Mouse (Mus musculus): Measurements from ENCODE around the gene Ap1b1. TPM values are rescaled to one million over a fixed set of nuclear protein-coding genes. Genes with fewer than 3 reads are reported as not detected.

Ap1b1 gene
- polyA plus RNA-seq, 1 experiment from 2014 or later: 40.7 TPM

DNA sequence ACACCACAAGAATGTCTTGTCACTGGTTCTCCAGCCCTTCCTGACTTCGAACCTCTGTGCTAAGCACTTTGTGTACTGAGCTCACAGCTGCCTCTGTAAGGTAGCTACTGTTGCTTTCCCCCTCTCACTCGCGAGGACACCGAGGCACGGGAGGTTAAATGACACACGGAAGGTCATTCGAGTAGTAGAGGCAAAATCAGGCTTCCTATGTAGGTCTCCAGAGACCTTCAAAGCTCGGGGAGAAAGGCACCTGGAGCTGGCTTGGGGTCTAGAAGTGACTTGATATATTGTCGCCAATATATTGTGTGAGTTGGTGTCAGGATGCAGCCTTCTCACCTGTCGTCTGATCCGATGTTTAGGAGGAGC lies 846 bp downstream of the Ap1b1 start:
- no peaks in the 10 kb centered on the region for H3K9me3 ChIP-seq (ENCODE audit: control insufficient read depth, low read length)
- H3K27me3 ChIP-seq (ENCODE audit: control insufficient read depth, insufficient read depth, low read length): no peaks in the 10 kb centered on the region
- peaks cover 9% of the 10 kb centered on the region; the same call in 1 of the 2 replicates for H3K36me3 ChIP-seq (ENCODE audit: control insufficient read depth, insufficient read depth, low read length)
- ATAC-seq (ENCODE audit: insufficient number of reproducible peaks, insufficient read depth, low FRiP score, low read depth): no peak
- H3K4me3 ChIP-seq (ENCODE audit: control insufficient read depth in 1 of 2, insufficient read depth in 1 of 2, low read depth in 1 of 2, low read length in 2 of 2): peak overlapping the region; percentile 56 to 82
- H3K27ac ChIP-seq (replicated peaks in 1 of 2; ENCODE audit: control insufficient read depth in 1 of 2, insufficient read depth in 1 of 2, low read depth in 2 of 2, low read length in 2 of 2): peak overlapping the region in 1 of 2 experiments; percentile 25; a peak in 1 of 4 replicates
- H3K9ac ChIP-seq (ENCODE audit: low read length): peak overlapping the region; percentile 84
- 51% methylated on average over 11 of the region's 11 CpGs for WGBS
- peaks cover 14 to 22% of the 10 kb centered on the region in 2 experiments for H3K4me1 ChIP-seq (ENCODE audit: control insufficient read depth in 2 of 2, insufficient read depth in 2 of 2, low read length in 2 of 2)
- H3K4me2 ChIP-seq (ENCODE audit: low read length): peak overlapping the region; percentile 95

DNA sequence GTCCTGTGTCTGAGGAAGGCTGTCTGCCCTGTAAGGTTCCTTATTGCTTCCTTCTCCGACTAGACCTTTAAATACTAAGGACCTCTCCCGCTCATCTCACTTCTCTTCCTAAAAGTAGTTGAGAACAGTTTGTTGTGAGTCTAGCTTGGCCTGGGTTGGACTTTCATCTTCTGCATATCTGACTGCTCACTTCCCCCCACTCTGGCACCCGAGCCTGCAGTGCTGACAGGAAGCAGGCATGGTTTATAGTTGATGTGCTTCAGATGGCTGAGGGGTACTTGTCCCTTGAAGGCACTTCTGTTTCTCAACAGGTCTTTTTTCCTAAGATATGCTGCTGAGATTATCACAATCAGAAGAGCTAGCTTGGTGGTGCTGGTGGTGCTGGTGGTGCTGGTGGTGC lies 2.6 kb downstream of the Ap1b1 start:
- H3K27ac ChIP-seq (replicated peaks in 1 of 2; ENCODE audit: control insufficient read depth in 1 of 2, insufficient read depth in 1 of 2, low read depth in 2 of 2, low read length in 2 of 2): 0 out of 4 replicates have a peak overlapping the region, but pooled peaks of 1 of the 2 experiments have one; percentile 0
- H3K4me3 ChIP-seq (ENCODE audit: control insufficient read depth in 1 of 2, insufficient read depth in 1 of 2, low read depth in 1 of 2, low read length in 2 of 2): no peak overlapping the region
- H3K36me3 ChIP-seq (ENCODE audit: control insufficient read depth, insufficient read depth, low read length): peaks cover 9% of the 10 kb centered on the region; the same call in 1 of the 2 replicates
- no peaks in the 10 kb centered on the region for H3K9me3 ChIP-seq (ENCODE audit: control insufficient read depth, low read length)
- no peak overlapping the region for H3K4me2 ChIP-seq (ENCODE audit: low read length)
- ATAC-seq (ENCODE audit: insufficient number of reproducible peaks, insufficient read depth, low FRiP score, low read depth): no peak
- no peaks in the 10 kb centered on the region for H3K27me3 ChIP-seq (ENCODE audit: control insufficient read depth, insufficient read depth, low read length)
- WGBS: 44% methylated on average over 3 of the region's 3 CpGs
- H3K4me1 ChIP-seq (ENCODE audit: control insufficient read depth in 2 of 2, insufficient read depth in 2 of 2, low read length in 2 of 2): peaks cover 13 to 18% of the 10 kb centered on the region in 2 experiments
- no peak overlapping the region for H3K9ac ChIP-seq (ENCODE audit: low read length)

DNA sequence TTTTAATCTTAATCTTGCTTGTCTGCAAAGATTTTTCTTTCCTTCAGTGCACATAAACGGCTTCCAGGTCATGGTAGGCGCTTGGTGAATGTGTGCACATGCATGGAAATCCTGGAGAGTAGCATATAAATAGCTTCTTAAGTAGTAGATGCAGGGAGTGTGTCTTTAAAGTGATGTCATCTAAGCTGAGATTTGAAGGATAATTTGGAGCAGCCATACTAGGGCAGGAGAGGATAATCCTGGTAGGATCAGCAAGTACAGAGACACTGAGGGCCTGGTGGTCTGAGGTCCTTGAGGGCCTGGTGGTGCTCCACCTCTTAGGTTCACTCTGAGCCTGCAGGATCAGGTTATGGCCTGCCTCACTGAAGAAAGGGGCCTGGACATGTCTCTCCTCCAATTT lies 5.8 kb downstream of the Ap1b1 start:
- H3K27me3 ChIP-seq (ENCODE audit: control insufficient read depth, insufficient read depth, low read length): no peaks in the 10 kb centered on the region
- no peak for ATAC-seq (ENCODE audit: insufficient number of reproducible peaks, insufficient read depth, low FRiP score, low read depth)
- no peak overlapping the region for H3K27ac ChIP-seq (replicated peaks in 1 of 2; ENCODE audit: control insufficient read depth in 1 of 2, insufficient read depth in 1 of 2, low read depth in 2 of 2, low read length in 2 of 2)
- no peaks in the 10 kb centered on the region for H3K9me3 ChIP-seq (ENCODE audit: control insufficient read depth, low read length)
- H3K4me1 ChIP-seq (ENCODE audit: control insufficient read depth in 2 of 2, insufficient read depth in 2 of 2, low read length in 2 of 2): peaks cover 11 to 18% of the 10 kb centered on the region in 2 experiments
- H3K9ac ChIP-seq (ENCODE audit: low read length): no peak overlapping the region
- H3K4me3 ChIP-seq (ENCODE audit: control insufficient read depth in 1 of 2, insufficient read depth in 1 of 2, low read depth in 1 of 2, low read length in 2 of 2): no peak overlapping the region
- peaks cover 13% of the 10 kb centered on the region; the same call in 1 of the 2 replicates for H3K36me3 ChIP-seq (ENCODE audit: control insufficient read depth, insufficient read depth, low read length)
- 71% methylated on average over 2 of the region's 2 CpGs for WGBS
- no peak overlapping the region for H3K4me2 ChIP-seq (ENCODE audit: low read length)

DNA sequence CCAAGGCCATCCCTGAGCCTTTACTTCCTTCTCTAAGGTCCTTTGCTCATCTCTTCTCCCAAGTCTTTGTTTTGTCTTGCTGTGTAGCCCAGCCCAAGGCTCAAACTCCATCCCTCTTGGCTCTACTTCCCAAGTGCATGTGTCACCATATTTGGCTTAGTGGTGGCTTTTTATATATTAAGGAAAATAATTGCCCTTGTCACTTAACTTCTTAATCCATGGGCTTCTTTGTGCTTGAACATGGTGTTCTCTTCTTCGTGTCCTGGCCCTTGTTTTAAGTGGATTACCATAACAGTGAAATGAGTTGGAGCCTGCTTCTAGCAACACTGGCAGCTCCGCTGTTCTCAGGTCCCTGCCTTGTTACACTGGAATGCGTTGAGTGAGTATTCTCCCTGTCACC lies 9.1 kb downstream of the Ap1b1 start:
- no peaks in the 10 kb centered on the region for H3K9me3 ChIP-seq (ENCODE audit: control insufficient read depth, low read length)
- no peak overlapping the region for H3K4me3 ChIP-seq (ENCODE audit: control insufficient read depth in 1 of 2, insufficient read depth in 1 of 2, low read depth in 1 of 2, low read length in 2 of 2)
- ATAC-seq (ENCODE audit: insufficient number of reproducible peaks, insufficient read depth, low FRiP score, low read depth): no peak
- no peak overlapping the region for H3K9ac ChIP-seq (ENCODE audit: low read length)
- no peak overlapping the region for H3K4me2 ChIP-seq (ENCODE audit: low read length)
- WGBS: 74% methylated on average over 3 of the region's 3 CpGs
- H3K27me3 ChIP-seq (ENCODE audit: control insufficient read depth, insufficient read depth, low read length): no peaks in the 10 kb centered on the region
- H3K36me3 ChIP-seq (ENCODE audit: control insufficient read depth, insufficient read depth, low read length): peaks cover 14% of the 10 kb centered on the region
- peaks cover 2 to 3% of the 10 kb centered on the region in 2 experiments; a peak in 1 of 4 replicates for H3K4me1 ChIP-seq (ENCODE audit: control insufficient read depth in 2 of 2, insufficient read depth in 2 of 2, low read length in 2 of 2)
- no peak overlapping the region for H3K27ac ChIP-seq (replicated peaks in 1 of 2; ENCODE audit: control insufficient read depth in 1 of 2, insufficient read depth in 1 of 2, low read depth in 2 of 2, low read length in 2 of 2)

DNA sequence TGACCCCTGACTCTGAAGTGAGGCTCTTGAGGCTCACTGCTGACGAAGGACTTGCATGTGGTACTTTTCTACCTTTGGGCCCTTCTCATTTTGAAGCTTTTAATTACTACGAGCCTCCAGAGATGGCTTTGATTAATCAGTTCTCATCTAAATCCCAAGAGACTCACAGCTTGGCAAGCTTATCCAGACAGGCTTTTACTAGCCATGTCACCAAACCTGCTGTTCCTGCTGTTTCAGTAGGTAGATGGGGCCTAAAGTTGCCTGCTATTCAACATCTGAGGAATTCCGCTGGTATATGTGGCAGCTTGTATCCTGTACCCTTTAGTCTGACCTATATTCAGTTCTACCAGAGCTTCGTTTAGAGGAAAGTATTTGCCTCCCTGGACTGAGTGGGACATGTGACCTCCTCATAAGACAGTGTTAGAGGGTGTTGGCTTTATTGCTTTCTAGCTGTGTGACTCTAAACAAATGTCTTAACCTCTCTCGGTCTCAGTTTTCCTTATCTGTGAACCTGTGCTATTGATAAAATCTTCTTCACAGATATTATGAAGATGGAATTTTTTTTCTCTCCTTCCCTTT lies 10.1 kb downstream of the Ap1b1 start:
- Histone ChIP-seq H3K9me3 (ENCODE audit: control insufficient read depth, low read length) (no peaks in the 10 kb centered on the region), H3K4me2 (ENCODE audit: low read length) (no peak overlapping the region), H3K9ac (ENCODE audit: low read length) (no peak overlapping the region), H3K27ac (replicated peaks in 1 of 2; ENCODE audit: control insufficient read depth in 1 of 2, insufficient read depth in 1 of 2, low read depth in 2 of 2, low read length in 2 of 2) (no peak overlapping the region), H3K27me3 (ENCODE audit: control insufficient read depth, insufficient read depth, low read length) (no peaks in the 10 kb centered on the region), H3K4me3 (ENCODE audit: control insufficient read depth in 1 of 2, insufficient read depth in 1 of 2, low read depth in 1 of 2, low read length in 2 of 2) (no peak overlapping the region), H3K4me1 (ENCODE audit: control insufficient read depth in 2 of 2, insufficient read depth in 2 of 2, low read length in 2 of 2) (peaks cover 2 to 3% of the 10 kb centered on the region in 2 experiments; a peak in 1 of 4 replicates), H3K36me3 (ENCODE audit: control insufficient read depth, insufficient read depth, low read length) (peaks cover 19% of the 10 kb centered on the region)
- ATAC-seq (ENCODE audit: insufficient number of reproducible peaks, insufficient read depth, low FRiP score, low read depth): no peak
- WGBS: 80% methylated on average over 5 of the region's 5 CpGs

DNA sequence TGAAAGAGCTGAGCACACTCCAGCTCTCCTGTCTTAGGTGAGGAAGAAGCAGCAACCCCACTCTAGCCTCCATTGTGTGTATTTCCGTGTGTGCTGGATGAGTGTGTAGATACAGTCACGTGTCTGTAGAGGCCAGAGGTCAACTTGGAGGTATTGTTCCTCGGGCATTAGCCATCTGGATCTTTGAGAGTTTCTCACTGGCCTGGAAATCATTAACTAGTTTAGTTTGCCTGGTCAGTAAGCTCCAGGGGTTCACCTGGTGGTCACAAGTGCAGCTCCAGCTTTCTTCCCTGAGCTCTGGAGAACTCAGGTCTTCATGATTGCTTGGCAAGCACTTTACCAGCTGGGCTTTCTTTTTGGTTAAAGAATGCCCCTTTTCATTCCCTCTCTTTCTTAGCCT lies 11.7 kb downstream of the Ap1b1 start:
- no peak overlapping the region for H3K4me3 ChIP-seq (ENCODE audit: control insufficient read depth in 1 of 2, insufficient read depth in 1 of 2, low read depth in 1 of 2, low read length in 2 of 2)
- WGBS: 56% methylated on average over 3 of the region's 3 CpGs
- no peak overlapping the region for H3K9ac ChIP-seq (ENCODE audit: low read length)
- no peak overlapping the region for H3K4me2 ChIP-seq (ENCODE audit: low read length)
- peaks cover 27% of the 10 kb centered on the region for H3K36me3 ChIP-seq (ENCODE audit: control insufficient read depth, insufficient read depth, low read length)
- no peaks in the 10 kb centered on the region for H3K27me3 ChIP-seq (ENCODE audit: control insufficient read depth, insufficient read depth, low read length)
- no peak for ATAC-seq (ENCODE audit: insufficient number of reproducible peaks, insufficient read depth, low FRiP score, low read depth)
- H3K9me3 ChIP-seq (ENCODE audit: control insufficient read depth, low read length): no peaks in the 10 kb centered on the region
- peaks cover 2 to 3% of the 10 kb centered on the region in 2 experiments; a peak in 1 of 4 replicates for H3K4me1 ChIP-seq (ENCODE audit: control insufficient read depth in 2 of 2, insufficient read depth in 2 of 2, low read length in 2 of 2)
- no peak overlapping the region for H3K27ac ChIP-seq (replicated peaks in 1 of 2; ENCODE audit: control insufficient read depth in 1 of 2, insufficient read depth in 1 of 2, low read depth in 2 of 2, low read length in 2 of 2)

DNA sequence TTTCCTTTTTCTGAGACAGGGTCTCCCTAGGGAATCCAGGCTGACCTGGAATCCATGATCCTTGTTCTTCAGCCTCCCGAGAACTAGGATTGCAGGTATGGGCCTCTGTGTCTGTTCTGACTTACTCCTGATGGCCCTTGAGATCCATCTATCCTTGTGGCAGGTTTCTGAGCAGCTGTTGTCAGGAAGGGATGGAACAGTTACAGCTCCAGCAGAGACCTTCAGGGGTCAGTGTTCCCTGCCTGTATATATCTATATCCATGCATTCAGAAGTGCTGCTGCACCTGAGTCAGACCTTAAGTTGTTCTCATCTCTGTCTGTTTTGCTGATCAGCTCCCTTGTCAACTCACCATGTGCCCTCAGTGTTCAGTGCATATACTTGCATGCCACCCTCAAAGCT lies 12.1 kb downstream of the Ap1b1 start:
- Histone ChIP-seq H3K4me3 (ENCODE audit: control insufficient read depth in 1 of 2, insufficient read depth in 1 of 2, low read depth in 1 of 2, low read length in 2 of 2) (no peak overlapping the region), H3K4me2 (ENCODE audit: low read length) (no peak overlapping the region), H3K4me1 (ENCODE audit: control insufficient read depth in 2 of 2, insufficient read depth in 2 of 2, low read length in 2 of 2) (peaks cover 2 to 3% of the 10 kb centered on the region in 2 experiments; a peak in 1 of 4 replicates), H3K27me3 (ENCODE audit: control insufficient read depth, insufficient read depth, low read length) (no peaks in the 10 kb centered on the region), H3K9ac (ENCODE audit: low read length) (no peak overlapping the region), H3K36me3 (ENCODE audit: control insufficient read depth, insufficient read depth, low read length) (peaks cover 31% of the 10 kb centered on the region), H3K27ac (replicated peaks in 1 of 2; ENCODE audit: control insufficient read depth in 1 of 2, insufficient read depth in 1 of 2, low read depth in 2 of 2, low read length in 2 of 2) (no peak overlapping the region), H3K9me3 (ENCODE audit: control insufficient read depth, low read length) (no peaks in the 10 kb centered on the region)
- ATAC-seq (ENCODE audit: insufficient number of reproducible peaks, insufficient read depth, low FRiP score, low read depth): no peak
- 88% methylated on average over 1 of the region's 1 CpGs for WGBS

DNA sequence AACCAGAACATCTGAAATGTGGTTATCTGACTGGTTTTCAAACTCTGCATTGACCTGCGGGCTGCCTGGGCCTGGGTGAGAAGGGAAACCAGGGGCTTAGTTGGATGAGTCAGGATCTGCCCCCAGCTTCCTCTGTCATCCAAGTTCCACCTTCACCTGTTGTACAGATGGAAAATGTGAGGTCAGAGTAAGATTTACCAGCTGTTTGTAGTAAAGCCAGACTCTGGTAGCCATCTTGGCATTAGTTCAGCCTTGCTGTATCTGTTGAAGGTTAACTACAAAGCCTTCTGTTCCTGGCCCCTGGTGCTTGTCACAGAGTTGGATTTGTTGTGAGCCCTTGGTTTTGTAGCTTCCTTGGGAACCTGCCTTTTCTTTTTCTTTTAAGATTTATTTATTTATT lies 13.6 kb downstream of the Ap1b1 start:
- 86% methylated on average over 1 of the region's 1 CpGs for WGBS
- H3K36me3 ChIP-seq (ENCODE audit: control insufficient read depth, insufficient read depth, low read length): peaks cover 31% of the 10 kb centered on the region
- peaks cover 1 to 2% of the 10 kb centered on the region in 2 experiments; a peak in 1 of 4 replicates for H3K4me1 ChIP-seq (ENCODE audit: control insufficient read depth in 2 of 2, insufficient read depth in 2 of 2, low read length in 2 of 2)
- H3K9ac ChIP-seq (ENCODE audit: low read length): no peak overlapping the region
- no peak for ATAC-seq (ENCODE audit: insufficient number of reproducible peaks, insufficient read depth, low FRiP score, low read depth)
- no peak overlapping the region for H3K4me3 ChIP-seq (ENCODE audit: control insufficient read depth in 1 of 2, insufficient read depth in 1 of 2, low read depth in 1 of 2, low read length in 2 of 2)
- no peak overlapping the region for H3K27ac ChIP-seq (replicated peaks in 1 of 2; ENCODE audit: control insufficient read depth in 1 of 2, insufficient read depth in 1 of 2, low read depth in 2 of 2, low read length in 2 of 2)
- no peaks in the 10 kb centered on the region for H3K27me3 ChIP-seq (ENCODE audit: control insufficient read depth, insufficient read depth, low read length)
- no peaks in the 10 kb centered on the region for H3K9me3 ChIP-seq (ENCODE audit: control insufficient read depth, low read length)
- no peak overlapping the region for H3K4me2 ChIP-seq (ENCODE audit: low read length)
